Mouse (Mus musculus): ENCODE data around the gene Stk11ip. TPM values are rescaled to one million over a fixed set of nuclear protein-coding genes. Genes with fewer than 3 reads are reported as not detected.

Stk11ip gene
- polyA plus RNA-seq, 1 experiment from 2014 or later: 28.7 TPM

- no peak overlapping the region for H3K27ac ChIP-seq
- H3K9ac ChIP-seq: no peak overlapping the region
- H3K9me3 ChIP-seq: 0 out of 2 replicates have a peak, but pooled peaks cover 5% of the 10 kb centered on the region
- H3K27me3 ChIP-seq: no peaks in the 10 kb centered on the region
- H3K36me3 ChIP-seq: peaks cover 27% of the 10 kb centered on the region
- no peak overlapping the region for H3K4me3 ChIP-seq
- H3K4me1 ChIP-seq: peaks cover 10% of the 10 kb centered on the region
- WGBS: 82% methylated on average over 12 of the region's 12 CpGs
- H3K4me2 ChIP-seq (replicated peaks): no peak overlapping the region
- no peak for ATAC-seq (ENCODE audit: insufficient number of reproducible peaks, insufficient read depth, low FRiP score, low TSS enrichment)
These were observed 39.0 kb downstream of the Stk11ip start for GRCm38 (mm10) chr1:75560206-75560913.

GRCm38 (mm10) chr1:75561221-75561897 lies 40.0 kb downstream of the Stk11ip start:
- H3K4me3 ChIP-seq: no peak overlapping the region
- 53% methylated on average over 4 of the region's 4 CpGs for WGBS
- peaks cover 19% of the 10 kb centered on the region for H3K36me3 ChIP-seq
- no peak overlapping the region for H3K9ac ChIP-seq
- peaks cover 10% of the 10 kb centered on the region for H3K4me1 ChIP-seq
- ATAC-seq (ENCODE audit: insufficient number of reproducible peaks, insufficient read depth, low FRiP score, low TSS enrichment): no peak
- no peaks in the 10 kb centered on the region for H3K27me3 ChIP-seq
- H3K9me3 ChIP-seq: 0 out of 2 replicates have a peak, but pooled peaks cover 5% of the 10 kb centered on the region
- H3K4me2 ChIP-seq (replicated peaks): no peak overlapping the region
- no peak overlapping the region for H3K27ac ChIP-seq

GRCm38 (mm10) chr1:75561898-75562238 lies 40.5 kb downstream of the Stk11ip start:
- Histone ChIP-seq H3K9ac (no peak overlapping the region), H3K4me2 (replicated peaks) (no peak overlapping the region), H3K27me3 (no peaks in the 10 kb centered on the region), H3K4me3 (no peak overlapping the region), H3K4me1 (peaks cover 10% of the 10 kb centered on the region), H3K9me3 (0 out of 2 replicates have a peak, but pooled peaks cover 5% of the 10 kb centered on the region), H3K27ac (no peak overlapping the region), H3K36me3 (peaks cover 16% of the 10 kb centered on the region)
- WGBS: 73% methylated on average over 1 of the region's 1 CpGs
- ATAC-seq (ENCODE audit: insufficient number of reproducible peaks, insufficient read depth, low FRiP score, low TSS enrichment): no peak

GRCm38 (mm10) chr1:75564102-75564501 lies 42.8 kb downstream of the Stk11ip start:
- Histone ChIP-seq H3K9ac (no peak overlapping the region), H3K27ac (no peak overlapping the region), H3K36me3 (no peaks in the 10 kb centered on the region), H3K9me3 (0 out of 2 replicates have a peak, but pooled peaks cover 5% of the 10 kb centered on the region), H3K4me1 (peaks cover 6% of the 10 kb centered on the region), H3K27me3 (no peaks in the 10 kb centered on the region), H3K4me3 (no peak overlapping the region), H3K4me2 (replicated peaks) (no peak overlapping the region)
- 84% methylated on average over 2 of the region's 2 CpGs for WGBS
- ATAC-seq (ENCODE audit: insufficient number of reproducible peaks, insufficient read depth, low FRiP score, low TSS enrichment): no peak

GRCm38 (mm10) chr1:75564916-75565315 lies 43.6 kb downstream of the Stk11ip start:
- Histone ChIP-seq H3K9me3 (0 out of 2 replicates have a peak, but pooled peaks cover 5% of the 10 kb centered on the region), H3K4me1 (peaks cover under 1% of the 10 kb centered on the region; the same call in 1 of the 2 replicates), H3K27me3 (no peaks in the 10 kb centered on the region), H3K27ac (no peak overlapping the region), H3K36me3 (no peaks in the 10 kb centered on the region), H3K4me2 (replicated peaks) (no peak overlapping the region), H3K9ac (no peak overlapping the region), H3K4me3 (no peak overlapping the region)
- ATAC-seq (ENCODE audit: insufficient number of reproducible peaks, insufficient read depth, low FRiP score, low TSS enrichment): no peak
- 67% methylated on average over 5 of the region's 5 CpGs for WGBS

GRCm38 (mm10) chr1:75565616-75566015 lies 44.3 kb downstream of the Stk11ip start:
- no peak for ATAC-seq (ENCODE audit: insufficient number of reproducible peaks, insufficient read depth, low FRiP score, low TSS enrichment)
- Histone ChIP-seq H3K9me3 (0 out of 2 replicates have a peak, but pooled peaks cover 5% of the 10 kb centered on the region), H3K36me3 (no peaks in the 10 kb centered on the region)

GRCm38 (mm10) chr1:75570403-75570802 lies 49.1 kb downstream of the Stk11ip start:
- no peak for ATAC-seq (ENCODE audit: insufficient number of reproducible peaks, insufficient read depth, low FRiP score, low TSS enrichment)
- H3K4me1 ChIP-seq: no peaks in the 10 kb centered on the region

More at GRCm38 (mm10) chr1:75565616-75566015, 44.3 kb downstream of the Stk11ip start:
- Histone ChIP-seq H3K4me2 (replicated peaks) (no peak overlapping the region), H3K9ac (no peak overlapping the region), H3K27me3 (no peaks in the 10 kb centered on the region), H3K4me3 (no peak overlapping the region), H3K4me1 (no peaks in the 10 kb centered on the region), H3K27ac (no peak overlapping the region)
- WGBS: 73% methylated on average over 9 of the region's 9 CpGs

GRCm38 (mm10) chr1:75572776-75573175 lies 51.4 kb downstream of the Stk11ip start:
- H3K9me3 ChIP-seq: no peaks in the 10 kb centered on the region
- no peaks in the 10 kb centered on the region for H3K4me1 ChIP-seq
- no peak overlapping the region for H3K4me2 ChIP-seq (replicated peaks)
- H3K36me3 ChIP-seq: no peaks in the 10 kb centered on the region
- H3K27me3 ChIP-seq: no peaks in the 10 kb centered on the region
- no peak overlapping the region for H3K4me3 ChIP-seq
- no peak overlapping the region for H3K27ac ChIP-seq
- no peak overlapping the region for H3K9ac ChIP-seq
- WGBS: 86% methylated on average over 6 of the region's 6 CpGs
- no peak for ATAC-seq (ENCODE audit: insufficient number of reproducible peaks, insufficient read depth, low FRiP score, low TSS enrichment)

More at GRCm38 (mm10) chr1:75570403-75570802, 49.1 kb downstream of the Stk11ip start:
- H3K4me2 ChIP-seq (replicated peaks): no peak overlapping the region
- 65% methylated on average over 6 of the region's 6 CpGs for WGBS
- no peak overlapping the region for H3K4me3 ChIP-seq
- no peaks in the 10 kb centered on the region for H3K36me3 ChIP-seq
- H3K27ac ChIP-seq: no peak overlapping the region
- H3K9me3 ChIP-seq: no peaks in the 10 kb centered on the region
- H3K9ac ChIP-seq: no peak overlapping the region
- H3K27me3 ChIP-seq: no peaks in the 10 kb centered on the region

- Histone ChIP-seq H3K9me3 (no peaks in the 10 kb centered on the region), H3K36me3 (no peaks in the 10 kb centered on the region), H3K4me1 (no peaks in the 10 kb centered on the region), H3K4me3 (no peak overlapping the region), H3K27ac (no peak overlapping the region), H3K27me3 (no peaks in the 10 kb centered on the region), H3K4me2 (replicated peaks) (no peak overlapping the region), H3K9ac (no peak overlapping the region)
- WGBS: 88% methylated on average over 7 of the region's 7 CpGs
- ATAC-seq (ENCODE audit: insufficient number of reproducible peaks, insufficient read depth, low FRiP score, low TSS enrichment): no peak
These were observed 52.4 kb downstream of the Stk11ip start for GRCm38 (mm10) chr1:75573715-75574114.

GRCm38 (mm10) chr1:75574476-75575310 lies 53.4 kb downstream of the Stk11ip start:
- ATAC-seq (ENCODE audit: insufficient number of reproducible peaks, insufficient read depth, low FRiP score, low TSS enrichment): no peak
- Histone ChIP-seq H3K4me2 (replicated peaks) (no peak overlapping the region), H3K27ac (no peak overlapping the region), H3K4me3 (no peak overlapping the region), H3K4me1 (0 out of 2 replicates have a peak, but pooled peaks cover 2% of the 10 kb centered on the region), H3K9me3 (no peaks in the 10 kb centered on the region), H3K9ac (no peak overlapping the region), H3K27me3 (no peaks in the 10 kb centered on the region), H3K36me3 (no peaks in the 10 kb centered on the region)
- 81% methylated on average over 17 of the region's 17 CpGs for WGBS

GRCm38 (mm10) chr1:75581936-75582624 lies 60.8 kb downstream of the Stk11ip start:
- Histone ChIP-seq H3K4me3 (no peak overlapping the region), H3K27me3 (no peaks in the 10 kb centered on the region), H3K4me1 (peaks cover 11% of the 10 kb centered on the region; the same call in 1 of the 2 replicates), H3K9ac (no peak overlapping the region), H3K4me2 (replicated peaks) (no peak overlapping the region), H3K27ac (0 out of 2 replicates have a peak overlapping the region, but pooled peaks have one; percentile 47), H3K36me3 (no peaks in the 10 kb centered on the region), H3K9me3 (no peaks in the 10 kb centered on the region)
- WGBS: 21% methylated on average over 7 of the region's 7 CpGs
- ATAC-seq (ENCODE audit: insufficient number of reproducible peaks, insufficient read depth, low FRiP score, low TSS enrichment): no peak

Data from embryonic facial prominence, embryonic 12.5 days (tissue).